Mouse (Mus musculus) G1E (cell line): ENCODE measurements around the gene 4930548H24Rik. TPM values are rescaled to one million over a fixed set of nuclear protein-coding genes. Genes with fewer than 3 reads are reported as not detected.

Experiments used
- ATAC-seq: 2 replicates; pipeline ENCODE4 v1.8.0; 2016; ENCODE audit warnings: mild to moderate bottlenecking; ENCODE audit not compliant: insufficient number of reproducible peaks, poor library complexity, low FRiP score, severe bottlenecking; ENCODE audit errors: extremely low read depth
- DNase-seq: peaks from one replicate; pipeline ENCODE4 v3.0.0; 2012; ENCODE audit warnings: low spot score
- H3K27me3 ChIP-seq: 2 replicates; pipeline ENCODE4 v1.6.1; 2012; ENCODE audit warnings: mild to moderate bottlenecking, low read length, inconsistent platforms; ENCODE audit not compliant: insufficient read depth
- H3K36me3 ChIP-seq: replicated peaks from 2 replicates; pipeline ENCODE3; 2012; ENCODE audit warnings: mild to moderate bottlenecking, inconsistent platforms
- H3K4me1 ChIP-seq: 2 replicates; pipeline ENCODE4 v1.6.1; 2012; ENCODE audit warnings: low read depth, low read length, inconsistent platforms, mixed read lengths; ENCODE audit not compliant: insufficient read depth
- H3K4me3 ChIP-seq: 2 replicates; pipeline ENCODE4 v1.5.1; 2012; ENCODE audit warnings: low read depth, mild to moderate bottlenecking, inconsistent platforms, low read length, moderate library complexity, mixed read lengths
- H3K9me3 ChIP-seq: replicated peaks from 2 replicates; pipeline ENCODE4 v1.6.1; 2012; ENCODE audit warnings: inconsistent platforms
- CTCF ChIP-seq: IDR thresholded peaks from 2 replicates; pipeline ENCODE4 v1.5.1; 2012; ENCODE audit warnings: low read depth, low read length, inconsistent platforms, mixed read lengths
- GATA1 ChIP-seq: IDR thresholded peaks from 2 replicates; pipeline ENCODE4 v1.6.1; 2012; ENCODE audit warnings: borderline replicate concordance, low read length, inconsistent platforms, mixed read lengths
- GATA2 ChIP-seq: IDR thresholded peaks from 2 replicates; pipeline ENCODE4 v1.6.1; 2012; ENCODE audit warnings: low read depth, low read length, inconsistent platforms, borderline replicate concordance
- POLR2AphosphoS5 ChIP-seq: IDR thresholded peaks from 2 replicates; pipeline ENCODE4 v1.6.1; 2012; ENCODE audit warnings: low read depth, low read length, inconsistent platforms; ENCODE audit not compliant: insufficient replicate concordance
- TAL1 ChIP-seq: conservative IDR thresholded peaks from 2 replicates; pipeline ENCODE4 v1.6.1; 2012; ENCODE audit warnings: low read depth, low read length, inconsistent platforms, mixed read lengths
- polyA plus RNA-seq: library from polyadenylated mRNA; stranded (reverse); fragments of >175 nt; gene quantifications from 2 replicates; pipeline ENCODE4 v1.2.3, GENCODE M21; 2012
- total RNA-seq, 2 experiments: library from RNA; stranded (forward) in 1 of 2; stranded (reverse) in 1 of 2; fragments of 200-1000 nt in 1 of 2; fragments of >200 nt in 1 of 2; fragmentation: Nextera tagmentation in 1 of 2; gene quantifications; 2 replicates each; pipeline ENCODE4 v1.2.3; 2014 to 2017

4930548H24Rik gene
- total and polyA plus RNA-seq, 3 experiments = 0.55 TPM; not detected in 2

DNA sequence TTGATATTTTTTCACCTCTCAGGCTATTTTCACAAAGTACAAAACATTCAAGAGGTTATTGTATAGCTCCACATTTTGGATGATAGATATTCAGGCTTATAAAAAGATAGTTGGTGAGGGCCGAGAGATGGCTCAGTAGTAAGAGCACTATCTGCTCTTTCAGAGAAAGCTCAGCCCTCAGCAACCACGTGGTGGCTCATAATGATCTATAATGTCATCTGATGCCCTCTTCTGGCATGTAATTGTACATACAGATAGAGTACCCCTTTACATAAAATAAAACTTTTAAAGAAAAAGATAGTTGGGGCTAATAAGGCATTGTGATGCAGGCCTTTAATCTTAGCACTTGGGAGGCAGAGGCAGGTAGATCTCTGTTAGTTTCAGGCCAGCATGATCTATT is 43.0 kb downstream of the 4930548H24Rik start:
- Histone ChIP-seq H3K36me3 (peaks cover 60% of the 10 kb centered on the region), H3K9me3 (no peaks in the 10 kb centered on the region), H3K27me3 (no peaks in the 10 kb centered on the region), H3K4me1 (peaks cover 33% of the 10 kb centered on the region), H3K4me3 (no peak overlapping the region)
- DNase-seq (no peak), ATAC-seq (no peak)
- TF ChIP-seq CTCF (no peak), GATA2 (no peak), GATA1 (no peak), TAL1 (no peak), POLR2AphosphoS5 (no peak)

DNA sequence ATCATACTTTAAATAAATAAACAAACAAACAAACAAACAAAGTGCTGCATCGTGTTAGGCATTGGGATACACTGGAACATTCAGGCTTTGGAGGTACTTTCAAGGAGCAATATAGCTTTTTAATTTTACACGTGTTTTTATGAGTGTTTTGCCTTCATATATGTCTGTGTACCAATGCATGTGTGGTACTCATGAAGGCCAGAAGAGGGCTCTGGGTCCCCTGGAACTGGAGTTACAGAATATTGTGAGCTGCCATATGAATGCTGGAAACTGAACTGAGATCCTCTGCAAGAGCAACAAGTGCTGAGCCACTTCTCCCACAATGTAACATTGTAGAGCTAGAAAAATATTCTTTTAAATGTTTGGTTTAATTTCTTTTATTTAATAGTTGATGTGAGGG is 49.7 kb downstream of the 4930548H24Rik start:
- Histone ChIP-seq H3K4me3 (no peak overlapping the region), H3K27me3 (no peaks in the 10 kb centered on the region), H3K9me3 (no peaks in the 10 kb centered on the region), H3K36me3 (peaks cover 89% of the 10 kb centered on the region), H3K4me1 (no peaks in the 10 kb centered on the region)
- ATAC-seq (no peak), DNase-seq (no peak)
- TF ChIP-seq GATA2 = no peak
- no peak for TF ChIP-seq TAL1
- TF ChIP-seq CTCF = no peak

Other genes with a start within 250 kb of the 4930548H24Rik start
- 38.2 and 49.6 TPM in 2 replicates for gene Nrbp1, start 244.9 kb upstream of the 4930548H24Rik start, total RNA-seq (2014; fragmentation: Nextera tagmentation)
- gene Nrbp1, start 244.9 kb upstream of the 4930548H24Rik start, total RNA-seq (2017) = 76.8 and 77.1 TPM in 2 replicates
- gene Nrbp1, start 244.9 kb upstream of the 4930548H24Rik start, polyA plus RNA-seq = 15.1 and 17.3 TPM in 2 replicates
- gene Gm9970, start 244.5 kb upstream of the 4930548H24Rik start, total RNA-seq (2014; fragmentation: Nextera tagmentation) = not detected in 2 replicates
- 0.29 TPM in 1 of 2 replicates, not detected in the other for gene Gm9970, start 244.5 kb upstream of the 4930548H24Rik start, total RNA-seq (2017)
- gene Gm9970, start 244.5 kb upstream of the 4930548H24Rik start, polyA plus RNA-seq = 0.10 and 0.18 TPM in 2 replicates
- 3.8 and 8.8 TPM in 2 replicates for gene Krtcap3, start 234.0 kb upstream of the 4930548H24Rik start, total RNA-seq (2014; fragmentation: Nextera tagmentation)
- gene Krtcap3, start 234.0 kb upstream of the 4930548H24Rik start, total RNA-seq (2017) = 6.4 and 10.5 TPM in 2 replicates
- 9.4 and 11.8 TPM in 2 replicates for gene Krtcap3, start 234.0 kb upstream of the 4930548H24Rik start, polyA plus RNA-seq
- gene Ift172, start 194.6 kb upstream of the 4930548H24Rik start, total RNA-seq (2014; fragmentation: Nextera tagmentation) = 19.0 and 21.5 TPM in 2 replicates
- gene Ift172, start 194.6 kb upstream of the 4930548H24Rik start, total RNA-seq (2017) = 24.2 and 24.3 TPM in 2 replicates
- 32.5 and 37.8 TPM in 2 replicates for gene Ift172, start 194.6 kb upstream of the 4930548H24Rik start, polyA plus RNA-seq
- gene Fndc4, start 189.7 kb upstream of the 4930548H24Rik start, total RNA-seq (2014; fragmentation: Nextera tagmentation) = not detected in 2 replicates
- 0.38 TPM in 1 of 2 replicates, not detected in the other for gene Fndc4, start 189.7 kb upstream of the 4930548H24Rik start, total RNA-seq (2017)
- not detected in 2 replicates for gene Fndc4, start 189.7 kb upstream of the 4930548H24Rik start, polyA plus RNA-seq
- gene Gckr, start 188.3 kb upstream of the 4930548H24Rik start, total RNA-seq (2014; fragmentation: Nextera tagmentation) = 0.23 TPM in 1 of 2 replicates, not detected in the other
- 0.05 and 0.23 TPM in 2 replicates for gene Gckr, start 188.3 kb upstream of the 4930548H24Rik start, total RNA-seq (2017)
- gene Gckr, start 188.3 kb upstream of the 4930548H24Rik start, polyA plus RNA-seq = not detected in 2 replicates
- gene Zfp512, start 33.3 kb upstream of the 4930548H24Rik start, total RNA-seq (2014; fragmentation: Nextera tagmentation) = 33.9 and 35.9 TPM in 2 replicates
- 40.8 and 58.4 TPM in 2 replicates for gene Zfp512, start 33.3 kb upstream of the 4930548H24Rik start, total RNA-seq (2017)
- gene Zfp512, start 33.3 kb upstream of the 4930548H24Rik start, polyA plus RNA-seq = 9.0 and 12.4 TPM in 2 replicates
- gene Gpn1, start 9.0 kb downstream of the 4930548H24Rik start, total RNA-seq (2014; fragmentation: Nextera tagmentation) = 17.3 and 19.6 TPM in 2 replicates
- 33.2 and 34.2 TPM in 2 replicates for gene Gpn1, start 9.0 kb downstream of the 4930548H24Rik start, total RNA-seq (2017)
- 34.0 and 35.5 TPM in 2 replicates for gene Gpn1, start 9.0 kb downstream of the 4930548H24Rik start, polyA plus RNA-seq
- 46.6 and 51.9 TPM in 2 replicates for gene Slc4a1ap, start 41.3 kb downstream of the 4930548H24Rik start, total RNA-seq (2014; fragmentation: Nextera tagmentation)
- gene Slc4a1ap, start 41.3 kb downstream of the 4930548H24Rik start, total RNA-seq (2017) = 41.3 and 54.4 TPM in 2 replicates
- 17.4 and 20.7 TPM in 2 replicates for gene Slc4a1ap, start 41.3 kb downstream of the 4930548H24Rik start, polyA plus RNA-seq
- 32.4 and 37.8 TPM in 2 replicates for gene Supt7l, start 42.1 kb downstream of the 4930548H24Rik start, total RNA-seq (2014; fragmentation: Nextera tagmentation)
- gene Supt7l, start 42.1 kb downstream of the 4930548H24Rik start, total RNA-seq (2017) = 26.1 and 30.0 TPM in 2 replicates
- 7.4 and 13.1 TPM in 2 replicates for gene Supt7l, start 42.1 kb downstream of the 4930548H24Rik start, polyA plus RNA-seq
- 66.0 and 102 TPM in 2 replicates for gene Mrpl33, start 111.2 kb downstream of the 4930548H24Rik start, total RNA-seq (2014; fragmentation: Nextera tagmentation)
- gene Mrpl33, start 111.2 kb downstream of the 4930548H24Rik start, total RNA-seq (2017) = 126 and 172 TPM in 2 replicates
- 4.6 and 5.0 TPM in 2 replicates for gene Mrpl33, start 111.2 kb downstream of the 4930548H24Rik start, polyA plus RNA-seq
- 22.0 and 22.4 TPM in 2 replicates for gene Rbks, start 211.9 kb downstream of the 4930548H24Rik start, total RNA-seq (2014; fragmentation: Nextera tagmentation)
- gene Rbks, start 211.9 kb downstream of the 4930548H24Rik start, total RNA-seq (2017) = 13.9 and 15.7 TPM in 2 replicates
- gene Rbks, start 211.9 kb downstream of the 4930548H24Rik start, polyA plus RNA-seq = 8.3 and 10.0 TPM in 2 replicates
- gene Babam2, start 211.9 kb downstream of the 4930548H24Rik start, total RNA-seq (2014; fragmentation: Nextera tagmentation) = 155 and 214 TPM in 2 replicates
- 44.6 and 45.8 TPM in 2 replicates for gene Babam2, start 211.9 kb downstream of the 4930548H24Rik start, total RNA-seq (2017)
- gene Babam2, start 211.9 kb downstream of the 4930548H24Rik start, polyA plus RNA-seq = 55.1 and 65.0 TPM in 2 replicates